Comparison of ENCODE assay signal across 8 mouse cellular contexts in genomic region chr7:78846737-78847434, GRCm38 (mm10). TPM values are rescaled to one million over a fixed set of nuclear protein-coding genes. Genes with fewer than 3 reads are reported as not detected.
DNase-seq lines count a peak whose midpoint lies in the region; ATAC-seq and TF ChIP-seq lines count a peak whose summit lies in the region.

Gene Det1 (minus strand): TSS chr7:78847263.

- ATAC-seq in G1E (ENCODE audit: extremely low read depth, insufficient number of reproducible peaks, low FRiP score, poor library complexity, severe bottlenecking): peak; percentile 87
- ATAC-seq in forebrain, embryonic 16.5 days: peak; percentile 97
- peak; percentile 98 for ATAC-seq in lung, embryonic 14.5 days (ENCODE audit: insufficient read depth)

- H3K4me1 ChIP-seq in G1E (ENCODE audit: insufficient read depth, low read depth, low read length): peaks cover 53% of the 10 kb centered on the region
- H3K4me1 ChIP-seq in forebrain, embryonic 16.5 days (replicated peaks; ENCODE audit: control insufficient read depth, insufficient read depth, low read length): peaks cover 8% of the 10 kb centered on the region
- H3K4me1 ChIP-seq in lung, embryonic 14.5 days (ENCODE audit: insufficient read depth): 0 out of 2 replicates have a peak, but pooled peaks cover 4% of the 10 kb centered on the region
- H3K4me1 ChIP-seq in olfactory bulb, adult 2 months (ENCODE audit: control insufficient read depth, insufficient read depth, low read length): no peaks in the 10 kb centered on the region
- H3K4me1 ChIP-seq in thymus, adult 2 months (replicated peaks; ENCODE audit: control insufficient read depth, insufficient read depth, low read length): peaks cover 7% of the 10 kb centered on the region

- peak; percentile 38; the same call in 1 of the 2 replicates for TF ChIP-seq POLR2A in olfactory bulb, adult 2 months (IDR thresholded peaks at IDR 0.05; ENCODE audit: insufficient read depth, low read depth, low read length)
- TF ChIP-seq POLR2A in thymus, adult 2 months (IDR thresholded peaks at IDR 0.05; ENCODE audit: control insufficient read depth, extremely low read depth, insufficient read depth, low read length, poor library complexity): peak; percentile 60; the same call in 1 of the 2 replicates

- no peaks in the 10 kb centered on the region for H3K9me3 ChIP-seq in G1E (replicated peaks)
- no peaks in the 10 kb centered on the region for H3K9me3 ChIP-seq in forebrain, embryonic 16.5 days (ENCODE audit: control insufficient read depth, low read length)
- H3K9me3 ChIP-seq in lung, embryonic 14.5 days (ENCODE audit: low read depth, low read length): no peaks in the 10 kb centered on the region

- peak within 1 kb of the TSS; percentile 85 for H3K9ac ChIP-seq in forebrain, embryonic 16.5 days (replicated peaks; ENCODE audit: low read depth, low read length)
- peak within 1 kb of the TSS; percentile 90 for H3K9ac ChIP-seq in lung, embryonic 14.5 days

- H3K27ac ChIP-seq in forebrain, embryonic 16.5 days (ENCODE audit: low read length): peak within 1 kb of the TSS; percentile 66; the same call in 1 of the 2 replicates
- H3K27ac ChIP-seq in layer of hippocampus, adult 2 months: peak within 1 kb of the TSS; percentile 97
- H3K27ac ChIP-seq in lung, embryonic 14.5 days (ENCODE audit: low read depth): peak within 1 kb of the TSS; percentile 63
- peak within 1 kb of the TSS; percentile 73 for H3K27ac ChIP-seq in olfactory bulb, adult 2 months (ENCODE audit: insufficient read depth, low read depth, low read length)
- H3K27ac ChIP-seq in thymus, adult 2 months (ENCODE audit: control insufficient read depth, insufficient read depth, low read length): peak within 1 kb of the TSS; percentile 57

- no peaks in the 10 kb centered on the region for H3K27me3 ChIP-seq in G1E (ENCODE audit: insufficient read depth, low read length)
- 0 out of 2 replicates have a peak, but pooled peaks cover 3% of the 10 kb centered on the region for H3K27me3 ChIP-seq in forebrain, embryonic 16.5 days (replicated peaks; ENCODE audit: control insufficient read depth, insufficient read depth, low read length)
- H3K27me3 ChIP-seq in lung, embryonic 14.5 days (ENCODE audit: insufficient read depth, low read length): no peaks in the 10 kb centered on the region
- H3K27me3 ChIP-seq in thymus, adult 2 months (ENCODE audit: control insufficient read depth, insufficient read depth, low read length): no peaks in the 10 kb centered on the region

- intact Hi-C loops in heart, postnatal 36 days (cut with DNase I): loop anchor here (2.0 kb wide), 1 partner anchor 52 kb away; no protein-coding TSS in a partner anchor

- peak within 1 kb of the TSS; percentile 81 for H3K4me3 ChIP-seq in G1E (ENCODE audit: low read depth, low read length)
- peak within 1 kb of the TSS; percentile 68 for H3K4me3 ChIP-seq in forebrain, embryonic 16.5 days (replicated peaks; ENCODE audit: low read length)
- peak within 1 kb of the TSS; percentile 88 for H3K4me3 ChIP-seq in layer of hippocampus, adult 2 months
- peak within 1 kb of the TSS; percentile 85 for H3K4me3 ChIP-seq in lung, embryonic 14.5 days (ENCODE audit: low read depth, low read length)
- H3K4me3 ChIP-seq in olfactory bulb, adult 2 months (ENCODE audit: insufficient read depth, low read depth, low read length): peak within 1 kb of the TSS; percentile 86
- H3K4me3 ChIP-seq in thymus, adult 2 months (ENCODE audit: control insufficient read depth, insufficient read depth, low read length): peak within 1 kb of the TSS; percentile 73

- WGBS in forebrain, embryonic 16.5 days: under 1% methylated on average over 54 of the region's 54 CpGs
- WGBS in lung, embryonic 14.5 days: 1% methylated on average over 54 of the region's 54 CpGs
- under 1% methylated on average over 54 of the region's 54 CpGs for WGBS in olfactory bulb, adult 2 months
- WGBS in thymus, adult 2 months: under 1% methylated on average over 54 of the region's 54 CpGs

- peak; percentile 90 for DNase-seq in G1E (ENCODE audit: low spot score)
- DNase-seq in cerebellum, adult 18-20 months: peak; percentile 92 to 96
- DNase-seq in heart, postnatal 36 days: peak; percentile 92 to 93
- peak; percentile 90 to 91 for DNase-seq in layer of hippocampus, adult 2 months (ENCODE audit: low spot score in 2 of 2)
- peak; percentile 97 for DNase-seq in lung, embryonic 14.5 days
- DNase-seq in thymus, adult 2 months: peak; percentile 94

- H3K4me2 ChIP-seq in forebrain, embryonic 16.5 days (ENCODE audit: low read length): peak within 1 kb of the TSS; percentile 69
- H3K4me2 ChIP-seq in lung, embryonic 14.5 days: peak within 1 kb of the TSS; percentile 81

- H3K36me3 ChIP-seq in G1E (replicated peaks): peaks cover 31% of the 10 kb centered on the region
- H3K36me3 ChIP-seq in forebrain, embryonic 16.5 days (ENCODE audit: control insufficient read depth, insufficient read depth): peaks cover 17% of the 10 kb centered on the region
- H3K36me3 ChIP-seq in lung, embryonic 14.5 days (ENCODE audit: insufficient read depth): peaks cover 19% of the 10 kb centered on the region
- H3K36me3 ChIP-seq in thymus, adult 2 months (ENCODE audit: control insufficient read depth, insufficient read depth, low read length): peaks cover 20% of the 10 kb centered on the region

- TF ChIP-seq CTCF in G1E (IDR thresholded peaks at IDR 0.05; ENCODE audit: low read depth, low read length): peak; percentile 69
- TF ChIP-seq CTCF in layer of hippocampus, adult 2 months (conservative IDR thresholded peaks at IDR 0.05): peak; percentile 91
- TF ChIP-seq CTCF in lung, embryonic 14.5 days (IDR thresholded peaks at IDR 0.05; ENCODE audit: low read depth): peak; percentile 89
- peak; percentile 70 for TF ChIP-seq CTCF in olfactory bulb, adult 2 months (IDR thresholded peaks at IDR 0.05; ENCODE audit: insufficient read depth, low read depth, low read length)
- TF ChIP-seq CTCF in thymus, adult 2 months (IDR thresholded peaks at IDR 0.05; ENCODE audit: borderline replicate concordance, control insufficient read depth, extremely low read depth, insufficient read depth, low read length, poor library complexity): peak; percentile 96

RNA-seq across cellular contexts. Expression of gene Det1, which starts in this region (rescaled TPM):
- 35.5 and 42.5 TPM in 2 replicates for total RNA-seq in G1E (2014; fragmentation: Nextera tagmentation)
- total RNA-seq in G1E (2017): 17.9 and 18.2 TPM in 2 replicates
- polyA plus RNA-seq in G1E (2012): 5.5 and 8.8 TPM in 2 replicates
- 16.3 and 17.5 TPM in 2 replicates for polyA plus RNA-seq in forebrain, embryonic 16.5 days (2015; fragmentation: Nextera tagmentation; extraction: Ambion mirVana)
- 10 to 100 TPM; 12.1 to 14.4 TPM for total RNA-seq in heart, postnatal 36 days (2021)
- total RNA-seq in layer of hippocampus, adult 2 months (2021): 1 to 10 TPM; 6.5 to 6.6 TPM
- polyA plus RNA-seq in lung, embryonic 14.5 days (2014; fragmentation: Nextera tagmentation; extraction: Ambion mirVana): 19.7 and 22.0 TPM in 2 replicates
- polyA plus RNA-seq in olfactory bulb, adult 2 months (2012; ENCODE audit: insufficient read depth, insufficient read length, low replicate concordance, missing spikeins): not detected in 2 replicates
- polyA plus RNA-seq in thymus, adult 2 months (2012; rRNA removed): 32.7 and 33.9 TPM in 2 replicates

Comparison
In these comparisons a context has a peak if more than half of its experiments do, and no peak if none do; other contexts are left out.
1. Peak in every context shown above with its lines: DNase-seq, ATAC-seq, H3K4me3 ChIP-seq and H3K27ac ChIP-seq.